Mouse (Mus musculus) embryo, embryonic 11 days (tissue): ENCODE results near the gene Msi2.
A peak's percentile ranks its signal among the peaks of the same experiment; 100 is the strongest.

ENCODE experiments used
- DNase-seq: peaks from one replicate; pipeline ENCODE4 v3.0.0-alpha.2; 2015

Msi2 gene

DNA sequence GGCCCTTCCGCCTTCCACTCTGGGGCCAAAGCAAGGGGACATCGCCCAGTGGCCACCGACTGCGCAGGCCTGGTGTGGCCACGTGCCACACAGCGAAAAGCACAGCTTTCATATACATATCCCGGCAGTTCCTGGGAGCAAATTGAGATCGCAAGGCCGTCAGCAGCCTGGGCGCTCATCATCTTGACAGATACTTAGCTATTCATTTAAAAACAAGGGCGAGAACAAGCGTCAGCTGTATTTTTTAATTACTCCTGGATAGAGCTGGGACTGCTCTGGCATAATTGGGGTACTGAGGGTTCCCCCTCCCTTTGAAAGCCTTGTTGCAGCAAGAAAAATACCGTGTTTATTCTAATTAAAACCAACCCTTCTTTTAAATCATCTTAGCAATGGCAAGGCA, 212.2 kb downstream of the Msi2 start:
- DNase-seq: no peak

DNA sequence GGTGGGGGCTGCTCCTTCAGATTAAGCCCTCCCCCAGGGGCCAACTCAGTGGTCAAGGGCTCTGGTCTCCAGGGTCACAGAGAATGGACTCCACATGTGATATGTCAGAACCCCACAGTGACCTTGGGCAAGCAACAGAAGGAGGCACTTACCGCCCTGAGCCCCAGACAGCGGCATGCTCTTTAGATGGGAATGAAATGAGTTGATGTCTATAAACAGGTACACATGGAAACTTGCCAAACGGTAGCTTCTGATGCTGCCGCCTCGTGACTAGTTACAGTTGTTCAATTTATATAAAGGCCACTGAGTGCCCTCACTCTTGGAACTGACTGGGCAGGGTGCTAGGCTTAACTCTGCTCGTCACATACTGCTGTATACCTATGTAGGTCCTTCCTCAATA, 215.7 kb downstream of the Msi2 start:
- DNase-seq: no peak

DNA sequence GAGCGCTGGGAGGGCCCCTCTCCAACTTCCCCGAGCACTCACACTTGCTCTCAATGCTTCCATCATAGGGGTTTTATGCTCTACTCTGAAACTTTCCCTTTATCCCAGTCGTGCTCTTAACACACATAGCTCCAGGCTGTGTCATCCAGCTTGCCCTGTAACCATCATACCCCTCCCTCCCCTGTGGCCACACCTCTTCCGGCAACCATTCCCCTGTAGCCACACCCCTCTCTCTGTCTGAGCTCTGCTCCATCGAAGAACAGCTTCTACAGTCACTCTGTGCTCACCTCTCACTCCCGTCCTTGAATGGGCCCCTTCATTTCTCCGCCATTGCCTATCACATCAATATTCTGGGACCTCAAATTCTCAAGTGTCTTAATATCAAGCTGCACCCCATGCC, 219.8 kb downstream of the Msi2 start:
- no peak for DNase-seq

DNA sequence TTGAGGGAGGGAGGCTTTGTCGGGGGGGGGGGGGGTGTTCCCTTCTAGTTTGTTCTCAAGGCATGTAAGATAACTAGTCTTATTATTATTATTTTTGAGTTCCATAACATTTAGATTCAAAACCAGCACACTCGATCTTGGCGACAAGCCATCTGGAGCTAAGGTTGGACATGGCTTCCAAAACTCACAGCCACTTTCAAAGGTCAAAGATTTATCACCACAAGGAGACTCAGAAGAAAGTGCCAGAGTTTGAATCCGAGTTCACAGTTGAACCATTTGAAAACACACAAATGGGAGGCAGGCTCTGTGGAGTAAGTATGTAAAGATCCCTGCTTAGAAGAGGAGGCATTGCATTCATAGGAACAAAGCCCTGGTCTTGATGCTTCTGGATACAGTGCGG, 221.9 kb downstream of the Msi2 start:
- DNase-seq: no peak

DNA sequence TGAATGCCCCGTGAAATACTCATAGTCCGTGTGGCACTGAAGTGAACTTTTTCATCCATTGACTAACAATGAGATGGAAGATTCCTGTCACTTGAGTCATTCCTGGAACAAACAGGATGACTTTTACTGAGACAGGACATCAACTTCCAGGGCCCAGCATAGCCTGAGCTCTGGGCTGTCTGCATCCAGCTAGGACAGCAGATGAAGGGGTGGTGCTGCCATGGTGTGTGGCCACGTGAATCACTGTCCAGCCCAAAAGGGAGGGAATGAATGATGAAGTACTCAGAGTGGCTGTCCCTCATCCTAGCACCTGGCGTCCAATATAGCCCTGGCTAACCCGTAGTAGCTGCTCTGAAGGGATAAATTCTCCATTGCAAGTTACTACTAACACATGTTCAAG, 222.6 kb downstream of the Msi2 start:
- no peak for DNase-seq

DNA sequence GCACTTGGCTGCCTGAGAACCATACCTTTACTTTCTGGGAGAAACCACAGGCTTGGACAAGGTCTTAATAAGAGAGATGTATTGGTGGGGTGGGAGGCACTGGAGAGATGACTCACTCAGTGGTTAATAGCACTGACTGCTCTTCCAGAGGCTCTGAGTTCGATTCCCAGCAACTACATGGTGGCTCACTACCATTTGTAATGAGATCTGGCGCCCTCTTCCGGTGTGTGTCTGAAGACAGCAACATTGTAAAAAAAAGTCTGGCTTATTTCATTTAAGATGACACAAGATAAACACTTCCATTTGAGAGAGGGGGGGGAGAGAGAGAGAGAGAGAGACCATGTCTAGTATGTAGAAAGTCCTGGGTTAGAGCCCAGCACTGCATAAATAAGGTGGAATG, 223.3 kb downstream of the Msi2 start:
- no peak for DNase-seq

DNA sequence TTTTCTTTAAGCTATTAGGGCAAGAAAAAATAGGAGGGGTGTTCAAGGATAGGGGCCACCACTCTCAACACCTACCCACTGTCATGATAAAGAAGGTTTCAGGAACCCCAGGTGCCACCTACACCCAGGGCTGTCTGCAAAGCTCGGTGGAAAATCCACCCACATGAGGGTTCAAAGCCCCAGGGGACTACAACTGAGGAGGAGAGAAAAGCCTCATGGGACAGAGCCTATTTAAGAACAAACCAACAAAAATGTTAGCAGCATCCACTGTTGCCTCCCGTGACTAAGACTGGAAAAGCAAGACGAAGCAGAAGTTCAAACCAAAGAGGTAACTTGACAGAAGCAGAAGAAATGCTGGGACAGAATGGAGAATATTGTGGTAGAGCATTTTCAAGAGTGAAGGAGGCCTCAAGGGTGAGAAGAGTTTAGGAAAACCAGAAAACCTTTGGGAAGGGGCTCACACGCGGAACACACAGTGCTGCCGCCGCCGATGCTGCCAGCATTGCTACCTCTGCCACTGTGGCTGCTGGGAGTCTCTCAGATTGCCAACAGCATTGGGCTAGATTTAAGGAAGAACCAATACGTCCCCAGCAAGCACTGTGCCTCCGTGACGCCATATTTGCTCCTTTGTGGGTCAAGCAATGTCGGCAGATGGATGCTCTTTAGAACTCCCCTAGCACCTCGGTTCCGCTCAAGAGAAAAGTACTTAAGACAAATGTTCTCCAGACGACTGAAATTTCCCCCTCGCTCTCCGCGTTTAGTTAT, 224.3 kb downstream of the Msi2 start:
- no peak for DNase-seq

DNA sequence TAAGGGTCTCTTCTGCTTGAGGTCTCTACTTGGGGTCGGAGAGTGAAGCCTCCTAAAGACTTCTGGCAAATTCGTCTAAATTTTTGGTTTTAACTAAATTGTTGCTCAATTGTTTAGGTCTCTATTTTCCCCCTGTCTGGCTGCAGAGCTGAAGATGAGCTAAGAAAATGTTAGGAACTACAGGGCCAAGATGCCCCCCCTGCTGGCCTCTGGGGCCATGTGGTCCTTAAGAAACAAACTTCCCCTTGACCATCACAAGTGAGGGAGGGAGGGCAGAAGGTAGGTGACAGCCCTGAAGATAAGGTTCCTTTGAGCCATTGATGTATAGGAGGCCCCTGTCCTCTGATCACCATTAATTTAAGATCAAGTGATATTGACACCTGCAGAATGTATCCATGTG, 225.7 kb downstream of the Msi2 start:
- no peak for DNase-seq

DNA sequence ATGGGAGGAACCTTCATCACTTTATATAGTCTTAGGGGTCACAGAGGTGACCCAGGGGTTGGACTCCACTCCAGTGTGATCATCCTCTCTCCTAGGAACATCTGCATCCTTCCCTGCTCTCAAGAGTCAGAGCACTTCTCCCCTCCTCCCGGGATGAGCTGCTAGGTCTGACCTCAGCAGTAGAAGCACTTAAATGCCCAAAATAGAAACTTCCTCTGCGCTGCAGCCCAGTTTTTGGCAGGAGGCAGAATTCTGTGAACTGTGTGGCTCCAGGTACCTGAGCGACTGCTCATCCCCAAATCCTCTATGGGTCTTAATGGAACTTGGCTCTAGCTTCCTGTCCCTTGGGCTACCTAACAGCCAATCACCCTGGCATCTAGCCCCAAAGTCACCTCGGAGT, 228.3 kb downstream of the Msi2 start:
- DNase-seq: no peak

DNA sequence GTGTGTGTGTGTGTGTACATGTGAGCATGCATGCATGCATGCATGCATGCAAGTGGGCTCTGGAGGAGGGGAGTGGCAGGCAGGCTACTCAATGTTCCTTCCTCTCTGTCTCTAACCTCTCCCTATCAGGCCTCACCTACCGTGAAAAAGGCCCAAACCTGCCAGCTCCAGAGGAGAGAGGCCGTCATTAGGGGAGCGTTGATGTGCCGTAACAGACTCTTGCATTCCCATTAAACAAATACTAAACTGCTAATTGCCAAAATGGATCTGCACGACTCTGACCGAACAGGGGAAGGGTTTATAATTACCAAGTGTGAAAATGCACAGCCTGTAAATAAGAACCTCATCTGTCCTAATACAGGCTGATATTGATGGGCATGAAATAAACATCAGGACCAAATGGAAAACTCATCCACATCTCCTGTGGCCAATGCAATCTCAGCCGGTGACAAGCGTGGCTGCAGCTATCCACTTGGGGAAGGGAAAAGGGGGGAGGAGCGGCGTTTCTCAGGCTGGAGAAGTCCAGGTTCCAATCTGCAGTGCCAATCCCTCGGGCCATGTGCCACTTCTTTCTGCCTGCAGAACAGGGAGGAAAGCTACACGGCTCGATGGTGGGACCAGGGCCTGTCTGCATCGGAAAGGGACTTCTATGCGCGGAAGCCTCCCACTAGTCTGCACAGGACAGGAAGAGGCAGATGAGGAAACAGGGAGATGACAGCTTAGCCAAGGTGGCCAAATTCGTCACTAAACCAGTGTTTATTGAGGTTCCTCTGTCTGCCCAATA, 229.2 kb downstream of the Msi2 start:
- DNase-seq: no peak

DNA sequence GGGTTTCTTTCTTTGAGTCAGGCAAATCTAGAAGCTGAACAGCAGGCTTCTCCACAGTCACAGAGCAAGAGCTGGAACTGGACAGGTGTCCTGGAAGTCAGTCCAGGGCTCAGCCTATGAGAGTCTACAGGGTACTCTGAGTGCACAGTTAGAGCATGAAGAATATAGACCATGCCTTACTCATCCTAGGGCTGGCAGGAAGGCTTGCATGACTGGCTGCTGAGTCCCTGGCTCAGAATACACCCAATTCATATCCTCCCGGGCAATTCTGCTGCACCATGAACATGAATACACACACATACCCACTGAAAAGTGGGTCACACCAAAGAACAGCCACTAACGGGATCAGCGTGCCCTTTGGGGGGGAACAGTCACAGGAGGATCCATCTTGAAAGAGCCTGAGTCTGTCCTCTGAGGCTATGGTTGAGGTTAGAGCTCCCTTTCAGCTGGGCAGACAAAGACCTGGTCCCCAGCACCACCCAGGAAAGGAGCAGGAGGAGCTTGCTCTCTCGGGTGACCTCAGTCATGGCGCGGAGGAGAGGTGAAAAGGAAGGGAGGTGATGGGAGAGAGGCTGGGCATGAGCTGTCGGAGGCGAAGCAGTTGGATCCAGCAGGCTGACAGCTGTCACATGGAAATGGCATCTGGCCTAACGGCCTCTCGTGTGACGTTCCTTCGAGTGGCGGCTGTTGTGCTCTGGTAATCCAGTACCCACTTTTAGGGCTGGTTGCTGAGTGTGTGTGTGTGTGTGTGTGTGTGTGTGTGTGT, 230.0 kb downstream of the Msi2 start:
- DNase-seq: no peak

DNA sequence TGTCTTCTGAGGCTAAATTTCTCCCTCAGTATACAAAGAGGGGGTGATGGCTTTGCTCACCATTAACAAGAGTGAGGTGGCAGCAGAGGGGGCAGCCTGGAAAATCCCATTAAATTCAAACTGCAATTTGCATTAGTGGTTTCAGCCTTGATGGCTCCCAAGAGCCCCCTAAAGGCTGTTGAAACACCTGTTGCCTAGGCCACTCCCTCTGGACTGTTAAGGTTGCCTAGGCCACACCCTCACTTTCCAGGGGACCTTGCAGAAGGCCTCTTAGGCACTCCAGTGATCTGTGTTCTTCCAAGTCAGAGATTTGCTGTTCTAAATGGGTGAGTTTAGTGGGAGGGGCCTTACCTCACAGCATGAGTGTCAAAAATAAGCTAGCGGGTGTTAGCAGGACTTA, 232.3 kb downstream of the Msi2 start:
- no peak for DNase-seq

DNA sequence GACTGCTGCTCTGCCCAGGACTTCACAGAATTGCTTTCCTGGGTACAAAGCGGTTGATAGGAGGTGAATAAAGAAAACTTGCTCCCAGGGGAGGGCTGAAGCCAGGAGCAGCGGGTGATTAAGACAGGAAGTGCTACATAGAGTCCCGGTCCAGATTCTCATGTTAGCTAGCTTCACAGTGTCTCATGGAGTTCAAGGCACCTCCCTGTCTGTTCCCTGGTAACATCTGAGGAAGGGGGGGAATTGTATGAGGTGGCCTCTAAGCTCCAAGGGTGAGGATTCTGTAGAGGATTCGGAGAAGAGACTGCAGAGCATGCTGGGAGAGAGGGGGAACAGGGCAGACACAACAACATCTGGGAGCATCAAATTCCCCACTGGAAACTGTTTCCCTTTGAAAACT, 233.2 kb downstream of the Msi2 start:
- no peak for DNase-seq

DNA sequence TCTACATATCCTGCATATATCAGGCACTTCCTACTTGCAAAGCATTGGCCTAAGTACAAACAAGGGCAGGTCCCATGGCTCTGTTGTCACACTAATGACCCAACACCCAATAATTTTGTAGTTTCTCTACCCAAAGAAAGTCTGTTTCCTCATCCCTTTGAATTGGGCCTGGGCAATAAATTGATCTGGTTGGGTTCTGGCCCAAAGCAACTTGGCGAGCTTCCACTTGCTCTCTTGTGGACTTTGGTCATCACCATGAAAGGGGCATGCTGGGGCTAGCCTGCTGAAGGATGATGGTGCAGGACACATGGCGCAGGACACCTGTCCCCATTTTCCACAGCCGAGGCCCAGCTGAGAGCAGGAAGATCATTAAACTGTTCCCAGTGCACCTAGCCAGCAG, 234.3 kb downstream of the Msi2 start:
- no peak for DNase-seq

DNA sequence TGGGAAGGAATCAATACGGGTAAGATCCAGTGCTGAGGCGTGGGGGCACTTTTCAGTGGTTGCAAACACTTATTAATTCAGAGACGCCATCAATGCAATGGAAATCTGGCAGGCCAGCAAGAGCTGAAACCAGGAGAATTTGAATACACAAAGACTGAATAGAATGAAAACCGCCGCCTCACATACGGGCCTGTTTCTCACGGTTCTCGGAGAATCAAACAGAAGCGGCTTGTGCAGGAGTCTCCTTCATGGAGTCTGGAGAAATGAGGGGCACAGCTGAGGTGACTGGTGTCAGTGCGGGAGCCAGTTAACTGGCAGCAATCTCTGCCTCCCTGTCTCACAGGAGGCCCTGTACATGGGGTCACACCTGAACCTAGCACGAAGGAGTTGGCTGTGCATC, 235.7 kb downstream of the Msi2 start:
- peak; percentile 64 for DNase-seq

DNA sequence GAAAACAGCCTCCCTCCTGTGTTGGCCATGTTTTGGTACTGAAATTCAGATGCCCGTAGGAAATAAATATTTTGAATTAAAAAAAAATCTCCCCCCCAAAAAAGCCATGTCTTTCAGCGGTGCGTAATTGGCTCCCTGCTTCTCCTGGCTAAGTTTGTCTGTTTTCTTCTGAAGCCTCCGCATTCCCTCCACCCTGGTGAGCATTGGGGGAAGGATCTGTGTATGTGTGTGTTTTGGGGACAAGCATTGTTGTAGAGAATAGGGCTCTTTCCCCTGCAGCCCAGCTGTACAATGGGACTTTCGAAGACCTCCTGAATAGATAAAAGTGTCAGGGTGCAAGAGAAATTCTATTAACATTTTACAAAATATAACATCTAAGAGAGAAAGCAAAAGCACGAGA, 236.1 kb downstream of the Msi2 start:
- DNase-seq: no peak

DNA sequence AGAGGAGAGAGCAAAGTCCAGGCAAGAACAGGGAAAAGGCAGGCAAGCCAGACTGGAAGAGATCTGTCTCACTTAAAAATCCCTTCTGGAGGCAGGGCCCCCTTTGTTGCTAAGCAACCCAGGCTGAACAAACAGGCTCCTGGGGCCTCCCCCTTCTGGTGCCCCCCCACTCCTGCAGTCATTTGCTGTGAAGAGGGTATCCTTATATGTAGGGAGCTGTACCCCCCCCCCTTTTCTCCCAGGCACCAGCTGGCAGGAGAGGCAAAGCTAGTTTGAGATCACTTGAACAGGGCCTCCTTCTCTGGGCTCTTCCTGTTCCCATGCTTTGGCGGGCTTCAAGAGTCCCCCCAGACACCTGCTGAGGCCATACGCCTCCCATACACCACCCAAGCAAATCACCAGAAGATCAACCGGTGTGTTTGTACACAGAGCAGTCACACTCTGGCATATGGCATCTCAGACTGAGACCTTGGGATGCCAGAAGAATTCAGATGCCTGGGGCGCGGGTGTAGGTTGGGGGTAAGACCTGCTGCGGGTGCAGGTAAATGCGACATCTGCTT, 236.6 kb downstream of the Msi2 start:
- peak; percentile 87 for DNase-seq

DNA sequence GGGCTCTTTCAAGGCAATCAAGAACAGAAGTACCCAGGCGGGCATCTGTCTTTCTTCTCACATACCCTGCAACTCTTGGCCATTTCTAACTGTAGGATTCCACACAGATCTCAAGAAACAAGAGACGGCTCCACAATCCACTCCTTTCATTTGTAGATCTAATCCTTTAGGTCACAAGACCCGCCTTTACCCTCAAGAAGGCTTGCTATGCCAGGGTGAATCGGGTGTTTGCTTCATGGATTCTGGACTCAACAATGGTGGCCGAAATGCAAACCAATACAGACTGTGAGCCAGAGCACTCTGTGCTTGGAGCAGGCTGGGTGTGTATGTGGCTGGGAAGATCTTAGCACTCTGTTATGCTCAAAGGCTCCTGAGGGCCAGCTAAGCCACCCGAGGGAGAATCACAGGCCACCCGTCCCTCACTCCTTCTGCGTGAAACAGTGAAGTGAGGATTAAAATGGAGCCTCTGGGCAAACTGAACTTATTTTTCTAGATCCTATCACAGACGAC, 237.2 kb downstream of the Msi2 start:
- DNase-seq: no peak

DNA sequence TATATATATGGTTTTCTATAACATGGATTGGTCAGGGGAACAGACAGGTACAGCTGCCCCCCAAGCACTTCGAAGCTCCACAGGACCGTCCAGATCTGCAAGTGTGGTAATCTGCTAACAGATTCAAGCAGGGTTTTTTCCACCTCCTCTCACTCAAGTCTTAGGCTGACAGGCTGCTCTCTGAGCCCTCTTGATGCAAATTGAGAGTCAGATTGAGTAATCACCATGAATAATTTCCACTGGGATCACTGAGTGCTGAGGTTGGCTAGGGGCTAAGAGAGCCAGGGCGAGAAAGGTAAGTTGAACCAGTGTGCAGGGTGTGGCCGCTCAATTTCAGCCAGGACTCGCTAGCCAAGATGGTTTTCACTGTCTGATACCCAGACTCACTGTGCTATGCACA, 238.8 kb downstream of the Msi2 start:
- DNase-seq: no peak

DNA sequence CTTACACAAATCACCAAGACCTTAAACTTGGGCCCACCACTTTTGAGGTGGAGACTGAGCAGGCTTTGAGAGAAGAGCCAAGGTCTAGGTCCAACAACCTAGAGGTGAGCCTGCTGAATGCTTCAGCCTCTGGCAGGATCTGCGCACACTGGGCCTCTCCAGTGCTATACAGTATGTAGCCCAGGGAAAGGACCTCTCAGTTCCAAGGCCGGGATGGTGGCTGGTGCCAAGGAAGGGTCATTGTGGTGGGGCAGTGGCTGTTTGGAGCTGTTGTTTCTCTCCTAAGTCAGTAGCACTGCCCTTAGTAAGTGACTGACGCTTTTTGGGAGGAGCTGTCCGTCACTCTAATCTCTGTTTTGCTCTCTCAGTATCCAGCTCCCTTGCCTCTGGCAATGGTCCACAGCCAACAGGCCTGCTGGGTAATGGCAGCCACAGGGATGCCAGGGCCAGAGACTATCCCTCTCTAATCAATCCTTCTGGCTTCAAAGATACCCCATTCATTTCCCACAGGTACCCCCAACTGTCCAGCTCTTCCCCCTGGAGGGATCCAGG, 243.3 kb downstream of the Msi2 start:
- DNase-seq: no peak

DNA sequence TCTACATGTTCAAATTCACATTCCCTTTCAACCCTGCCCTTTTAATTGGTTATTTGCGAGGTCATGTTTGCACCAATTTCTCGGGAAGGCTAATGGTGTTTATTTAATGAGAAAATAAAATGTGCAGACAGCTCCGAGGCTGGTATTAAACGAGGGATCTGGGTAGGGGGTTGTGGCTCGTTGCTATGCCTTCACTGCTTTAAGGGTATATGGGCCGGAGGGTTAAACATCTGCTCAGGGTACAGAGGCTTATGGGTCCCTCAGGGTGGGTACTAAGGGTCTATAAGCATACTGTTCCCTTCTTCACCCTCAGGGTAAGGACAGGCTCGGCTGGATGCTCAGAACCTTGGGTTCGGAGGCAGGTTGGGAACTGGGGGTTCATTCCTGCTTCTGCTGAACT, 245.6 kb downstream of the Msi2 start:
- no peak for DNase-seq

DNA sequence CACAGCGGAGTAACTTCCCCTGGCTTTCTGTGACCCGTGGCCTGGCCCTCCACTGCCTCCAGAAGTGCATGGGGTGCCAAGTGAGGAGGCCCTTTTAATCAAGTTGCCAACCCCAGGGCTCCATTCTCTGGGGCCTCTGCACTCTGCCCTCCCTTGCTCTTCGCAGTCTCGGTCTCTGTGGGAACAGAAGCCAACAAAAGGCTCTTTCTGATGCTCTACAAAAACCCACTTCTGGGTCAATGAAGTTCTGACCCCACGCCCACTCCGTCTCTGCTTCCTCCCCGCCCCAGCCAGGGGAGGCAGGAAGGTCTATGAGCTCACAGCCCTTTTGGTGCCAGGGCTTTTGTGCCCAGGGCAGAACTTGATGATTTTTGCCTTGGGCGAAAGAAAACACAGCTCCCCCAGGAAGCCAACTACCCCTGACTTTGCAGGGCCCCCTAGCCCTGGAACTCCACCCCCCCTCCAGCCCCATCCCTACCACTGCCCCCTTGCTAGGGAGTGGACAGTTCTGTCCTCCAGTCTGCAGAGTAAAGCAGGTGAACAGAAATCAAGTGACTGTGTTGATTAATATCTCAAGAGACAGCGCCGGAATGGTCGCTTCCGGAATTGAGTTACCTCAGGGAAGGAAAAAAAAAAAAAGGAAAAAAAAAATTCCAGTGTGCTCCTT, 246.2 kb downstream of the Msi2 start:
- peak; percentile 78 for DNase-seq
